Mouse (Mus musculus): Measurements from ENCODE around the gene Cd274. TPM values are rescaled to one million over a fixed set of nuclear protein-coding genes. Genes with fewer than 3 reads are reported as not detected.
"Not testable (repeated sequence)": the region's sequence is repeated elsewhere in the genome, so short reads cannot be mapped to it uniquely, and the experiment has no call there.

Gene Cd274
- polyA plus RNA-seq, 1 experiment from 2014 or later = 0.43 TPM

- Histone ChIP-seq H3K36me3 (no peaks in the 10 kb centered on the region), H3K4me1 (no peaks in the 10 kb centered on the region), H3K27me3 (replicated peaks) (no peaks in the 10 kb centered on the region), H3K4me2 (replicated peaks) (no peak overlapping the region), H3K9me3 (0 out of 2 replicates have a peak, but pooled peaks cover 2% of the 10 kb centered on the region), H3K27ac (no peak overlapping the region), H3K9ac (no peak overlapping the region), H3K4me3 (no peak overlapping the region)
- WGBS = 94% methylated on average over 4 of the region's 4 CpGs
- ATAC-seq (ENCODE audit: low FRiP score, low read depth) = no peak
Measured at GRCm38 (mm10) chr19:29403251-29403650, 36.0 kb downstream of the Cd274 start.

GRCm38 (mm10) chr19:29405388-29405787 lies 38.1 kb downstream of the Cd274 start:
- WGBS = 48% methylated on average over 2 of the region's 2 CpGs

DNA sequence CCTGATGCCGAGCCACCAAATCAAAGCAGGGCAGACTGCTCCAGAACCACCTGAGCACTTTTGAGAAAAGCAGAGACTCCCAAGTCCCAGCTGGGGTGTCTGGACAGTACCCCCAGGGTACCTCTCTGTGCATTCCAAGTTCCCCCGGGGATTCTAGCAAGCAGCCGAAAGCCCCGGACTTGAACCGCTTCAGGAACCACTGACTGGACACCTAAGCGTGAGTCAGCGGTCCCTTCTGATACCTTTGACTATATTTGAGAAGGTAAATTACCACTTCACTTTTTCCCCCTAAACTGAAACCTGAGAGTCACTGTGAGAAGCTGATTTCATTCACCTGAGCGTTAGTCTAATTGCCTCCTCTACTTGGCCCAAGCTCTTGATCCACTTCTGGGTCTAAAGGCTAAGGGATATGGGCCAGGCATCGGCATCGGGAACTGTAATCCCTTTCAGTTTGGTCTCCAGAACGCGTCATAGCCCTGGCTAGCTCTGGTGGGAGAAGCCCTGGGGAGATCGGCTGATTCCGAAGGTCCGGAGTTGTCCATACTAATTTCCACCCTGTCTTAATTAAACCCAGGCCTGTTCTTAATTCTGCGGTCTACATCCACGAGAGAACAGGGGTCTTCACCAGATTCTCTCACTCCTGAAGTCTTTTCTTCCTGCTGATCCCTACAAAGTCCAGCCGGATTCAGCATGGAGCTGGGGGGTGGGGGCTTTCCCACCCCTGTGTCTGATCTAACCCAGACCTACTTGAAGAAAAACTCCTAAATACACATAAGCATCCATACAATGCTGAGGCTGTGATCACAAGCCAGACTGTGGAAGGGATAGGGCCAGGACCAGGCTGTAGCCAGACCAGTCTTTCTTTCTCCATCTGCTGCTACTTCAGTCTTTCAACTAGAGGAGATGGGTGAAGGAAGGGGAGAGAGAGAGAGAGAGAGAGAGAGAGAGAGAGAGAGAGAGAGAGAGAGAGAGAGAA lies 39.1 kb downstream of the Cd274 start:
- no peaks in the 10 kb centered on the region for H3K27me3 ChIP-seq (replicated peaks)
- no peak overlapping the region for H3K27ac ChIP-seq
- H3K4me3 ChIP-seq = no peak overlapping the region
- no peak overlapping the region for H3K4me2 ChIP-seq (replicated peaks)
- 87% methylated on average over 18 of the region's 18 CpGs for WGBS
- H3K36me3 ChIP-seq = no peaks in the 10 kb centered on the region
- no peak for ATAC-seq (ENCODE audit: low FRiP score, low read depth)
- no peaks in the 10 kb centered on the region for H3K4me1 ChIP-seq
- no peaks in the 10 kb centered on the region for H3K9me3 ChIP-seq
- H3K9ac ChIP-seq = no peak overlapping the region

More at GRCm38 (mm10) chr19:29405388-29405787, 38.1 kb downstream of the Cd274 start:
- Histone ChIP-seq H3K4me3 (no peak overlapping the region), H3K27ac (no peak overlapping the region), H3K4me1 (no peaks in the 10 kb centered on the region), H3K4me2 (replicated peaks) (no peak overlapping the region), H3K9ac (no peak overlapping the region), H3K9me3 (no peaks in the 10 kb centered on the region), H3K27me3 (replicated peaks) (no peaks in the 10 kb centered on the region), H3K36me3 (no peaks in the 10 kb centered on the region)
- ATAC-seq (ENCODE audit: low FRiP score, low read depth) = no peak

DNA sequence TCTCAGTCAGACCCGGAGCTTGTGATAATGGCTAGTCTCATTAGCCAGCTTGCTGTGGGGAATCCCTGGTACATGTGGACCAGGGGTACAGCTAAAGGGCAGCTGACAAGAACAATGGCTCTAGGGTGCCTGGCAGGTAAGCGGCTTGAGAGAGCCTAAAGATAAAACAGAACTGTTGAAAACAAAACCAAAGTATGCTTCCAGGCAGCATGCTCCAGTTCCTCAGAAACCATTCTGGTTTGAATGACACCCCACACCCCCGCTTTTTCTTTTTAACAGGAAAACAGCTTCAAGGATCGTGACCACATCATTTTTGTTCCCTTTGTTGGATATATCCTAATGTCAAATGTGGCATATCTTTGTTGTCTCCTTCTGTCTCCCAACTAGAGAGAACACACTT lies 43.4 kb downstream of the Cd274 start, which contains the start of gene Pdcd1lg2:
Pdcd1lg2 (plus strand) TSS at position 301 of the 400 bp plus-strand sequence.
- H3K9me3 ChIP-seq = no peaks in the 10 kb centered on the region
- no peak within 1 kb of the TSS for H3K4me3 ChIP-seq
- no peak for ATAC-seq (ENCODE audit: low FRiP score, low read depth)
- no peak within 1 kb of the TSS for H3K27ac ChIP-seq
- no peaks in the 10 kb centered on the region for H3K27me3 ChIP-seq (replicated peaks)
- 96% methylated on average over 4 of the region's 4 CpGs for WGBS
- no peak within 1 kb of the TSS for H3K4me2 ChIP-seq (replicated peaks)
- H3K9ac ChIP-seq = no peak within 1 kb of the TSS
- H3K36me3 ChIP-seq = no peaks in the 10 kb centered on the region
- no peaks in the 10 kb centered on the region for H3K4me1 ChIP-seq

GRCm38 (mm10) chr19:29412476-29413420 lies 45.5 kb downstream of the Cd274 start:
- 77% methylated on average over 6 of the region's 6 CpGs for WGBS
- Histone ChIP-seq H3K9me3 (no peaks in the 10 kb centered on the region), H3K9ac (no peak overlapping the region), H3K4me2 (replicated peaks) (no peak overlapping the region), H3K4me1 (no peaks in the 10 kb centered on the region), H3K27ac (no peak overlapping the region), H3K36me3 (no peaks in the 10 kb centered on the region), H3K4me3 (no peak overlapping the region), H3K27me3 (replicated peaks) (no peaks in the 10 kb centered on the region)
- ATAC-seq (ENCODE audit: low FRiP score, low read depth) = no peak

DNA sequence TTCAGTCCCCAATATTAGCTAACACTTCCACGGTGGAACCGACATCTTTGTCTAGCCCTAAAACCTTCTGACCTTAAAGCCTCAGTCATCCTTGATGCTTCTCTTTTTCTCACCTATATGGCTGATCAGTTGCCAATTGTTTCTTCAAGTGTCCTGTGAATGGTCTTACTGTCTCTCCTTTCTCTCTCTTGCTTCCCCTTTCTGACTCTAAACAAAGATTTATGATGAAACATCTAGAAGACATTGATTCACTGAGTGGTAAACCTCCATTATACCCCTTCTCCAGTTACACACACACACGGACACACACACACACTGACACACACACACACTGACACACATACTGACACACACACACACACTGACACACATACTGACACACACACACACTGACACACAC lies 47.3 kb downstream of the Cd274 start:
- Histone ChIP-seq H3K27ac (no peak overlapping the region), H3K4me3 (no peak overlapping the region), H3K9ac (no peak overlapping the region), H3K4me1 (no peaks in the 10 kb centered on the region), H3K36me3 (no peaks in the 10 kb centered on the region), H3K4me2 (replicated peaks) (no peak overlapping the region), H3K9me3 (no peaks in the 10 kb centered on the region), H3K27me3 (replicated peaks) (no peaks in the 10 kb centered on the region)
- ATAC-seq (ENCODE audit: low FRiP score, low read depth) = no peak
- 80% methylated on average over 3 of the region's 3 CpGs for WGBS

DNA sequence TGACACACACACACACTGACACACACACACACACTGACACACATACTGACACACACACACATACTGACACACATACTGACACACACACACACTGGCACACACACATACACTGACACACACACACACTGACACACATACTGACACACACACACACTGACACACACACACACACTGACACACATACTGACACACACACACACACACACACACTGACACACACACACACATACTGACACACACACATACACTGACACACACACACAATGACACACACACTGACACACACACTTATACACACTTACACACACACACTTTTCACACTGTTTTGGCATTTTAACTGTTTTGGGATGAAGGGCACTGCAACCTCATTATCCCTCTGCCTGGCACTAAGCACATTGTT lies 47.7 kb downstream of the Cd274 start:
- H3K9me3 ChIP-seq; H3K4me3 ChIP-seq; H3K27ac ChIP-seq; H3K27me3 ChIP-seq (replicated peaks); H3K36me3 ChIP-seq; H3K4me1 ChIP-seq; H3K4me2 ChIP-seq (replicated peaks); H3K9ac ChIP-seq; ATAC-seq (ENCODE audit: low FRiP score, low read depth): not testable (repeated sequence)

- Histone ChIP-seq H3K27ac (no peak overlapping the region), H3K4me3 (no peak overlapping the region), H3K4me2 (replicated peaks) (no peak overlapping the region), H3K36me3 (no peaks in the 10 kb centered on the region), H3K9ac (no peak overlapping the region), H3K4me1 (no peaks in the 10 kb centered on the region), H3K9me3 (no peaks in the 10 kb centered on the region), H3K27me3 (replicated peaks) (no peaks in the 10 kb centered on the region)
- ATAC-seq (ENCODE audit: low FRiP score, low read depth) = no peak
- WGBS = 78% methylated on average over 3 of the region's 3 CpGs
Measured at GRCm38 (mm10) chr19:29416393-29416902, 49.2 kb downstream of the Cd274 start.

- no peak overlapping the region for H3K27ac ChIP-seq
- ATAC-seq (ENCODE audit: low FRiP score, low read depth) = no peak
- no peak overlapping the region for H3K4me2 ChIP-seq (replicated peaks)
- no peaks in the 10 kb centered on the region for H3K9me3 ChIP-seq
- 89% methylated on average over 2 of the region's 2 CpGs for WGBS
- no peak overlapping the region for H3K4me3 ChIP-seq
- H3K9ac ChIP-seq = no peak overlapping the region
- no peaks in the 10 kb centered on the region for H3K4me1 ChIP-seq
- no peaks in the 10 kb centered on the region for H3K36me3 ChIP-seq
- no peaks in the 10 kb centered on the region for H3K27me3 ChIP-seq (replicated peaks)
Measured at GRCm38 (mm10) chr19:29417188-29417587, 49.9 kb downstream of the Cd274 start.

- Histone ChIP-seq H3K4me1 (no peaks in the 10 kb centered on the region), H3K27me3 (replicated peaks) (no peaks in the 10 kb centered on the region), H3K36me3 (no peaks in the 10 kb centered on the region), H3K9me3 (no peaks in the 10 kb centered on the region), H3K4me3 (no peak overlapping the region), H3K27ac (no peak overlapping the region), H3K9ac (no peak overlapping the region), H3K4me2 (replicated peaks) (no peak overlapping the region)
- ATAC-seq (ENCODE audit: low FRiP score, low read depth) = no peak
- 89% methylated on average over 2 of the region's 2 CpGs for WGBS
Measured at GRCm38 (mm10) chr19:29417894-29418293, 50.6 kb downstream of the Cd274 start.

GRCm38 (mm10) chr19:29418661-29419115 lies 51.4 kb downstream of the Cd274 start:
- Histone ChIP-seq H3K9ac (no peak overlapping the region), H3K4me3 (no peak overlapping the region), H3K27me3 (replicated peaks) (no peaks in the 10 kb centered on the region), H3K4me1 (no peaks in the 10 kb centered on the region), H3K4me2 (replicated peaks) (no peak overlapping the region), H3K9me3 (no peaks in the 10 kb centered on the region), H3K27ac (no peak overlapping the region), H3K36me3 (no peaks in the 10 kb centered on the region)
- no peak for ATAC-seq (ENCODE audit: low FRiP score, low read depth)
- 43% methylated on average over 9 of the region's 9 CpGs for WGBS

DNA sequence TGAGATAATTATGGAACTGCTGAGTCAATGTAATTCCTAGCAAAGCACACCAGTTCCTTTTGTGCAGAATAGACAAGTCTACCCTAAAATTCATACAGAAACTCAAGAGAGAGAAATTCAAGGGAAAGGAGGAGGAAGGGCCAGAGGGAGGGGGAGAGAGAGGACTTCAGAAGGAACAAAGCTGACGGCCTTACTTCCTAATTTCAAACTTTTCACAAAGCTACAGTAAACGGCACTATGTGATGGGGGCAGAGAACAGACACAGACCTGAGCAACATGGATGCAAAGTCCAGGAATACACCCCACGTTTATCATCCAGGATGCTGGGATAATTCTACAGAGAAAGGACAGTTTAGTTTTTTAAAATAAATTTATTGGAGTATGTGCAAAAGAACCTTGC lies 52.3 kb downstream of the Cd274 start:
- no peak overlapping the region for H3K4me3 ChIP-seq
- H3K27ac ChIP-seq = no peak overlapping the region
- H3K9ac ChIP-seq = no peak overlapping the region
- no peak overlapping the region for H3K4me2 ChIP-seq (replicated peaks)
- no peaks in the 10 kb centered on the region for H3K27me3 ChIP-seq (replicated peaks)
- no peaks in the 10 kb centered on the region for H3K4me1 ChIP-seq
- 75% methylated on average over 3 of the region's 3 CpGs for WGBS
- H3K36me3 ChIP-seq = no peaks in the 10 kb centered on the region
- ATAC-seq (ENCODE audit: low FRiP score, low read depth) = no peak
- H3K9me3 ChIP-seq = no peaks in the 10 kb centered on the region
